Mouse (Mus musculus) CH12.LX (cell line): Measurements from ENCODE around the gene Lcn5.
"Not testable (repeated sequence)": the region's sequence is repeated elsewhere in the genome, so short reads cannot be mapped to it uniquely, and the experiment has no call there.

Source experiments
- BHLHE40 ChIP-seq: IDR thresholded peaks from 2 replicates; pipeline ENCODE4 v1.6.1; 2011; ENCODE audit warnings: mild to moderate bottlenecking, low read depth, low read length, improper control_type of control experiment
- CHD1 ChIP-seq: IDR thresholded peaks from 2 replicates; pipeline ENCODE4 v1.6.1; 2012; ENCODE audit warnings: low read depth, low read length, improper control_type of control experiment, inconsistent platforms
- CTCF ChIP-seq, 2 experiments: IDR thresholded peaks in 1 of 2; conservative IDR thresholded peaks in 1 of 2; 2 replicates each; pipeline ENCODE4 v1.5.1; 2011 to 2012; ENCODE audit warnings: low read depth in 2 of 2, low read length in 2 of 2, improper control_type of control experiment in 1 of 2, inconsistent platforms in 1 of 2, mild to moderate bottlenecking in 1 of 2, moderate library complexity in 1 of 2
- EP300 ChIP-seq: IDR thresholded peaks from 2 replicates; pipeline ENCODE4 v1.6.1; 2011; ENCODE audit warnings: low read length, improper control_type of control experiment
- JUND ChIP-seq: conservative IDR thresholded peaks from 2 replicates; pipeline ENCODE4 v1.6.1; 2011; ENCODE audit warnings: low read depth, low read length, improper control_type of control experiment
- MAX ChIP-seq: IDR thresholded peaks from 2 replicates; pipeline ENCODE4 v1.6.1; 2011; ENCODE audit warnings: low read length, improper control_type of control experiment
- POLR2A ChIP-seq: IDR thresholded peaks from 2 replicates; pipeline ENCODE4 v1.6.1; 2011; ENCODE audit warnings: low read depth, mild to moderate bottlenecking, improper control_type of control experiment, low read length
- POLR2AphosphoS2 ChIP-seq: IDR thresholded peaks from 2 replicates; pipeline ENCODE4 v1.6.1; 2011; ENCODE audit warnings: low read depth, low read length, improper control_type of control experiment
- SIN3A ChIP-seq: IDR thresholded peaks from 2 replicates; pipeline ENCODE4 v1.6.1; 2012; ENCODE audit warnings: low read length, improper control_type of control experiment, inconsistent platforms
- SMC3 ChIP-seq: IDR thresholded peaks from 2 replicates; pipeline ENCODE4 v1.6.1; 2011; ENCODE audit warnings: low read depth, low read length, improper control_type of control experiment
- TBP ChIP-seq: conservative IDR thresholded peaks from 2 replicates; pipeline ENCODE4 v1.6.1; 2011; ENCODE audit warnings: low read depth, low read length, improper control_type of control experiment
- TCF12 ChIP-seq: IDR thresholded peaks from 2 replicates; pipeline ENCODE4 v1.6.1; 2014; ENCODE audit warnings: low read depth, mild to moderate bottlenecking, inconsistent platforms, low read length, improper control_type of control experiment
- UBTF ChIP-seq: IDR thresholded peaks from 2 replicates; pipeline ENCODE4 v1.6.1; 2012; ENCODE audit warnings: low read depth, mild to moderate bottlenecking, inconsistent platforms, low read length, improper control_type of control experiment, moderate library complexity
- USF1 ChIP-seq: IDR thresholded peaks from 2 replicates; pipeline ENCODE4 v1.6.1; 2014; ENCODE audit warnings: low read depth, mild to moderate bottlenecking, inconsistent platforms, low read length, improper control_type of control experiment

DNA sequence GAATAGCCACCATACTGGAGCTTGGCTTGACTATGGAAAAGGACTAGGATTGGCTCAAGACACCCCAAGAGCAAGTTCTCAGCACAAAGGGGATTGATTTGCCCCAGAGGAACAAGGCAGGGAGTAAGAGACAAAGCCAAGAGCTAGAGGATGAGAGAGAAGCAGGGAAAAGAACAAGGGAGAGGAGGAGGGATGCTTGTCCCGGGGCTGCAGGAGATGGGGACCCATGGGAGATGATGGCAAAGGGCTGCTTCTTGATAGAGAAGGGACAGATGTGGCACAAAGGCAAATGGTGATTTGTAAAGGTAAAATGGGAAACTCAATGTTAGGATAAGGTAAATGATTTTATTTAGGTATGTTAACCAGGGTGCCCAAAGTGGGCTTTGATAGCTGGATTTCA lies 51.3 kb downstream of the Lcn5 start:
- not testable (repeated sequence) for TF ChIP-seq USF1; CTCF (conservative IDR thresholded peaks at IDR 0.05 in 1 of 2, IDR thresholded peaks at IDR 0.05 in 1 of 2; ENCODE audit: low read depth in 2 of 2, low read length in 2 of 2); EP300; POLR2A; POLR2AphosphoS2; TCF12; SIN3A; JUND; BHLHE40; TBP; SMC3; UBTF; CHD1; MAX
